Mouse (Mus musculus): Measurements from ENCODE around the gene Cadm1. TPM values are rescaled to one million over a fixed set of nuclear protein-coding genes. Genes with fewer than 3 reads are reported as not detected.

The Cadm1 gene
- polyA plus RNA-seq, 1 experiment from 2014 or later: 105 TPM

- no peaks in the 10 kb centered on the region for H3K36me3 ChIP-seq (ENCODE audit: control insufficient read depth, insufficient read depth, low read length)
- H3K27ac ChIP-seq (ENCODE audit: low read depth, low read length): no peak overlapping the region
- no peaks in the 10 kb centered on the region for H3K9me3 ChIP-seq (ENCODE audit: control insufficient read depth, low read length)
- no peaks in the 10 kb centered on the region; the same call in 1 of the 2 replicates for H3K4me1 ChIP-seq (replicated peaks; ENCODE audit: control insufficient read depth, insufficient read depth, low read length)
- DNase-seq (ENCODE audit: low spot score): no peak
- no peak overlapping the region for H3K4me2 ChIP-seq (ENCODE audit: low read depth, low read length, severe bottlenecking)
- H3K4me3 ChIP-seq (ENCODE audit: low read depth, low read length): no peak overlapping the region
- no peaks in the 10 kb centered on the region for H3K27me3 ChIP-seq (ENCODE audit: control insufficient read depth, insufficient read depth, low read length)
- 78% methylated on average over 7 of the region's 7 CpGs for WGBS
- ATAC-seq (replicated peaks; ENCODE audit: low FRiP score): no peak
- no peak overlapping the region for H3K9ac ChIP-seq (ENCODE audit: low read length)
These were observed 78.5 kb downstream of the Cadm1 start for GRCm38 (mm10) chr9:47608441-47608840.

DNA sequence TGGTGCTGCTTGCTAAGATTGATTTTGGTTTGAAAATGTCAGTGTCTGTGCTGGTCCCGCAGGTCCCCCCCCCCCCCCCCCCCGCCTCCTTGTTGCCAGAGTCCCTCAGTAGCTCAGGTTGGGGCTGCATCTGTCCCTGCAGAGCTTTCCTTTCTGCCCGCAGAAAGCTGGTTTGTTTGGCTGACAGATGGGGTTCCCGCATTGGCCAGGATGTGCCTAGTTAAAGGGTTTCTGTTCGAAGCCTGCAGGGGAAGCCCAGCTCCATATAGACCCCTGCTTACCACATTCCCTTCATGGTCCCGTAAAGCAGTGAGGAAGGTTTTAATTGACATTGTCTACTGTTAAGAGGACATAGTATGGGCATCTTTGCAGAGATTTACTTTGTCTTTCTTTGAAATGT is 78.9 kb downstream of the Cadm1 start:
- ATAC-seq (replicated peaks; ENCODE audit: low FRiP score): no peak
- Histone ChIP-seq H3K4me3 (ENCODE audit: low read depth, low read length) (no peak overlapping the region), H3K27me3 (ENCODE audit: control insufficient read depth, insufficient read depth, low read length) (no peaks in the 10 kb centered on the region), H3K4me1 (replicated peaks; ENCODE audit: control insufficient read depth, insufficient read depth, low read length) (no peaks in the 10 kb centered on the region; the same call in 1 of the 2 replicates), H3K4me2 (ENCODE audit: low read depth, low read length, severe bottlenecking) (no peak overlapping the region), H3K36me3 (ENCODE audit: control insufficient read depth, insufficient read depth, low read length) (no peaks in the 10 kb centered on the region), H3K9me3 (ENCODE audit: control insufficient read depth, low read length) (no peaks in the 10 kb centered on the region), H3K9ac (ENCODE audit: low read length) (no peak overlapping the region), H3K27ac (ENCODE audit: low read depth, low read length) (no peak overlapping the region)
- 50% methylated on average over 6 of the region's 6 CpGs for WGBS
- no peak for DNase-seq (ENCODE audit: low spot score)

- no peak for ATAC-seq (replicated peaks; ENCODE audit: low FRiP score)
- Histone ChIP-seq H3K27me3 (ENCODE audit: control insufficient read depth, insufficient read depth, low read length) (no peaks in the 10 kb centered on the region), H3K9ac (ENCODE audit: low read length) (no peak overlapping the region), H3K4me3 (ENCODE audit: low read depth, low read length) (no peak overlapping the region), H3K9me3 (ENCODE audit: control insufficient read depth, low read length) (no peaks in the 10 kb centered on the region), H3K27ac (ENCODE audit: low read depth, low read length) (no peak overlapping the region), H3K36me3 (ENCODE audit: control insufficient read depth, insufficient read depth, low read length) (no peaks in the 10 kb centered on the region), H3K4me2 (ENCODE audit: low read depth, low read length, severe bottlenecking) (no peak overlapping the region), H3K4me1 (replicated peaks; ENCODE audit: control insufficient read depth, insufficient read depth, low read length) (no peaks in the 10 kb centered on the region; the same call in 1 of the 2 replicates)
- WGBS: 75% methylated on average over 4 of the region's 4 CpGs
- no peak for DNase-seq (ENCODE audit: low spot score)
These were observed 79.5 kb downstream of the Cadm1 start for GRCm38 (mm10) chr9:47609443-47609842.

- Histone ChIP-seq H3K4me3 (ENCODE audit: low read depth, low read length) (no peak overlapping the region), H3K4me2 (ENCODE audit: low read depth, low read length, severe bottlenecking) (no peak overlapping the region), H3K27ac (ENCODE audit: low read depth, low read length) (no peak overlapping the region), H3K9me3 (ENCODE audit: control insufficient read depth, low read length) (no peaks in the 10 kb centered on the region), H3K9ac (ENCODE audit: low read length) (no peak overlapping the region), H3K36me3 (ENCODE audit: control insufficient read depth, insufficient read depth, low read length) (no peaks in the 10 kb centered on the region), H3K27me3 (ENCODE audit: control insufficient read depth, insufficient read depth, low read length) (no peaks in the 10 kb centered on the region), H3K4me1 (replicated peaks; ENCODE audit: control insufficient read depth, insufficient read depth, low read length) (no peaks in the 10 kb centered on the region; the same call in 1 of the 2 replicates)
- DNase-seq (ENCODE audit: low spot score) (no peak), ATAC-seq (replicated peaks; ENCODE audit: low FRiP score) (no peak)
- 87% methylated on average over 11 of the region's 11 CpGs for WGBS
These were observed 80.3 kb downstream of the Cadm1 start for GRCm38 (mm10) chr9:47610316-47610715.

- H3K4me2 ChIP-seq (ENCODE audit: low read depth, low read length, severe bottlenecking): no peak overlapping the region
- no peaks in the 10 kb centered on the region for H3K36me3 ChIP-seq (ENCODE audit: control insufficient read depth, insufficient read depth, low read length)
- H3K9me3 ChIP-seq (ENCODE audit: control insufficient read depth, low read length): no peaks in the 10 kb centered on the region
- ATAC-seq (replicated peaks; ENCODE audit: low FRiP score): no peak
- WGBS: 85% methylated on average over 13 of the region's 13 CpGs
- H3K27me3 ChIP-seq (ENCODE audit: control insufficient read depth, insufficient read depth, low read length): no peaks in the 10 kb centered on the region
- no peaks in the 10 kb centered on the region; the same call in 1 of the 2 replicates for H3K4me1 ChIP-seq (replicated peaks; ENCODE audit: control insufficient read depth, insufficient read depth, low read length)
- no peak for DNase-seq (ENCODE audit: low spot score)
- H3K27ac ChIP-seq (ENCODE audit: low read depth, low read length): no peak overlapping the region
- no peak overlapping the region for H3K4me3 ChIP-seq (ENCODE audit: low read depth, low read length)
- H3K9ac ChIP-seq (ENCODE audit: low read length): no peak overlapping the region
These were observed 83.0 kb downstream of the Cadm1 start for GRCm38 (mm10) chr9:47612894-47613412.

- Histone ChIP-seq H3K27me3 (ENCODE audit: control insufficient read depth, insufficient read depth, low read length) (no peaks in the 10 kb centered on the region), H3K9ac (ENCODE audit: low read length) (no peak overlapping the region), H3K9me3 (ENCODE audit: control insufficient read depth, low read length) (no peaks in the 10 kb centered on the region), H3K4me1 (replicated peaks; ENCODE audit: control insufficient read depth, insufficient read depth, low read length) (no peaks in the 10 kb centered on the region; the same call in 1 of the 2 replicates), H3K27ac (ENCODE audit: low read depth, low read length) (no peak overlapping the region), H3K4me2 (ENCODE audit: low read depth, low read length, severe bottlenecking) (no peak overlapping the region), H3K36me3 (ENCODE audit: control insufficient read depth, insufficient read depth, low read length) (no peaks in the 10 kb centered on the region), H3K4me3 (ENCODE audit: low read depth, low read length) (no peak overlapping the region)
- ATAC-seq (replicated peaks; ENCODE audit: low FRiP score) (no peak), DNase-seq (ENCODE audit: low spot score) (no peak)
- 80% methylated on average over 6 of the region's 6 CpGs for WGBS
These were observed 85.1 kb downstream of the Cadm1 start for GRCm38 (mm10) chr9:47615049-47615448.

GRCm38 (mm10) chr9:47616391-47616790 is 86.4 kb downstream of the Cadm1 start:
- no peaks in the 10 kb centered on the region for H3K9me3 ChIP-seq (ENCODE audit: control insufficient read depth, low read length)
- no peak overlapping the region for H3K4me3 ChIP-seq (ENCODE audit: low read depth, low read length)
- ATAC-seq (replicated peaks; ENCODE audit: low FRiP score) (no peak), DNase-seq (ENCODE audit: low spot score) (no peak)
- H3K4me2 ChIP-seq (ENCODE audit: low read depth, low read length, severe bottlenecking): no peak overlapping the region
- H3K27me3 ChIP-seq (ENCODE audit: control insufficient read depth, insufficient read depth, low read length): no peaks in the 10 kb centered on the region
- no peaks in the 10 kb centered on the region; the same call in 1 of the 2 replicates for H3K4me1 ChIP-seq (replicated peaks; ENCODE audit: control insufficient read depth, insufficient read depth, low read length)
- no peak overlapping the region for H3K27ac ChIP-seq (ENCODE audit: low read depth, low read length)
- H3K36me3 ChIP-seq (ENCODE audit: control insufficient read depth, insufficient read depth, low read length): no peaks in the 10 kb centered on the region
- H3K9ac ChIP-seq (ENCODE audit: low read length): no peak overlapping the region
- WGBS: 82% methylated on average over 4 of the region's 4 CpGs

GRCm38 (mm10) chr9:47619501-47620029 is 89.6 kb downstream of the Cadm1 start:
- ATAC-seq (replicated peaks; ENCODE audit: low FRiP score) (no peak), DNase-seq (ENCODE audit: low spot score) (no peak)
- no peak overlapping the region for H3K4me3 ChIP-seq (ENCODE audit: low read depth, low read length)
- H3K4me1 ChIP-seq (replicated peaks; ENCODE audit: control insufficient read depth, insufficient read depth, low read length): peaks cover 5% of the 10 kb centered on the region; the same call in 1 of the 2 replicates
- 76% methylated on average over 8 of the region's 8 CpGs for WGBS
- no peaks in the 10 kb centered on the region for H3K36me3 ChIP-seq (ENCODE audit: control insufficient read depth, insufficient read depth, low read length)
- no peak overlapping the region for H3K27ac ChIP-seq (ENCODE audit: low read depth, low read length)
- H3K9ac ChIP-seq (ENCODE audit: low read length): no peak overlapping the region
- H3K4me2 ChIP-seq (ENCODE audit: low read depth, low read length, severe bottlenecking): no peak overlapping the region
- H3K9me3 ChIP-seq (ENCODE audit: control insufficient read depth, low read length): no peaks in the 10 kb centered on the region
- no peaks in the 10 kb centered on the region for H3K27me3 ChIP-seq (ENCODE audit: control insufficient read depth, insufficient read depth, low read length)

All from forebrain, embryonic 11.5 days (tissue).